Mouse (Mus musculus) forebrain, embryonic 12.5 days (tissue): ENCODE results near the gene Gnaq. TPM values are rescaled to one million over a fixed set of nuclear protein-coding genes. Genes with fewer than 3 reads are reported as not detected.
A peak's percentile ranks its signal among the peaks of the same experiment; 100 is the strongest.

Experiments used
- ATAC-seq: fragments of 200-750 bp; cut with Nextera tagmentation; 2 replicates; pipeline ENCODE4 v1.8.0; 2017; ENCODE audit warnings: moderate TSS enrichment; ENCODE audit not compliant: low FRiP score
- H3K27ac ChIP-seq: fragments of 300-500 bp; sonication (generic); 2 replicates; pipeline ENCODE4 v1.5.1; 2016; ENCODE audit warnings: mild to moderate bottlenecking
- H3K27me3 ChIP-seq: fragments of 300-500 bp; sonication (generic); 2 replicates; pipeline ENCODE4 v1.6.1; 2016; ENCODE audit warnings: mild to moderate bottlenecking
- H3K36me3 ChIP-seq: fragments of 300-500 bp; sonication (generic); replicated peaks from 2 replicates; pipeline ENCODE4 v1.6.1; 2016; ENCODE audit warnings: mild to moderate bottlenecking
- H3K4me1 ChIP-seq: fragments of 300-500 bp; sonication (generic); 2 replicates; pipeline ENCODE4 v1.6.1; 2016
- H3K4me2 ChIP-seq: fragments of 300-500 bp; sonication (generic); 2 replicates; pipeline ENCODE4 v1.6.1; 2016; ENCODE audit warnings: mild to moderate bottlenecking, moderate library complexity
- H3K4me3 ChIP-seq: fragments of 300-500 bp; sonication (generic); replicated peaks from 2 replicates; pipeline ENCODE4 v1.5.1; 2016; ENCODE audit warnings: mild to moderate bottlenecking
- H3K9ac ChIP-seq: fragments of 300-500 bp; sonication (generic); 2 replicates; pipeline ENCODE4 v1.6.1; 2016; ENCODE audit warnings: mild to moderate bottlenecking
- H3K9me3 ChIP-seq: fragments of 300-500 bp; sonication (generic); 2 replicates; pipeline ENCODE4 v1.6.1; 2016
- WGBS: fragments of 180-500 bp; shearing (Covaris S2); methylation state at CpG from one replicate; pipeline ENCODE4 v1.1.7; 2016; 5-methylcytosine and 5-hydroxymethylcytosine counted together
- polyA plus RNA-seq: library from polyadenylated mRNA; unstranded; fragments of >200 nt; fragmentation: Nextera tagmentation; extraction: Ambion mirVana; gene quantifications from 2 replicates; pipeline ENCODE4 v1.2.1, GENCODE M21; 2016

Gene Gnaq
- polyA plus RNA-seq, 1 experiment from 2014 or later, result 44.0 TPM

GRCm38 (mm10) chr19:16214946-16215345, 82.3 kb downstream of the Gnaq start:
- Histone ChIP-seq H3K36me3 (peaks cover 5% of the 10 kb centered on the region), H3K4me2 (no peak overlapping the region), H3K4me1 (peaks cover 8% of the 10 kb centered on the region; the same call in 1 of the 2 replicates), H3K27me3 (no peaks in the 10 kb centered on the region), H3K9me3 (no peaks in the 10 kb centered on the region), H3K27ac (peak overlapping the region; percentile 13; the same call in 1 of the 2 replicates), H3K9ac (no peak overlapping the region), H3K4me3 (no peak overlapping the region)
- ATAC-seq, result no peak
- WGBS, result 81% methylated on average over 6 of the region's 6 CpGs

- Histone ChIP-seq H3K4me3 (no peak overlapping the region), H3K9ac (no peak overlapping the region), H3K27me3 (no peaks in the 10 kb centered on the region), H3K4me1 (peaks cover 8% of the 10 kb centered on the region; the same call in 1 of the 2 replicates), H3K36me3 (peaks cover 8% of the 10 kb centered on the region), H3K27ac (peak overlapping the region; percentile 13; the same call in 1 of the 2 replicates), H3K4me2 (no peak overlapping the region), H3K9me3 (no peaks in the 10 kb centered on the region)
- peak; percentile 49; the same call in 1 of the 2 replicates for ATAC-seq
- WGBS, result 63% methylated on average over 2 of the region's 2 CpGs
Observed at GRCm38 (mm10) chr19:16215430-16216016, 82.9 kb downstream of the Gnaq start.

DNA sequence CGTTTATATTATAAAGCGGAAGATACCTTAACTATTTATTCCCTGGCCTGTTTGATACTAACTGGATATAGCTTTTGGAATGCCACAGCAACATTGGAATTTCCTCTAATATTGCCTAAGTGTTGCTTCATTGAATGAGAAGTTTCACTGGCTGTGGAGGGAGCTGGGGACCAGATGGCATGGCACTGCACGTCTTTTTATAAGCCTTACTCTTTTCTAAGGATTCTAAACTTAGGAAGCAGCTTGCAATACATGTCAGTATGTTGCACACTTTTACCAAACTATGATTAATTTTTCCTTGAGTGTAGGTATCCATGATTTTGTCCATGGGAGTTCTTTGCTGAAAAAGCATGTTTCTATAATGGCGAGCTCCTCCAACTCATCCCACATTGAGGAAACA, 87.3 kb downstream of the Gnaq start:
- Histone ChIP-seq H3K36me3 (peaks cover 15% of the 10 kb centered on the region), H3K27ac (no peak overlapping the region), H3K27me3 (no peaks in the 10 kb centered on the region), H3K9ac (no peak overlapping the region), H3K9me3 (no peaks in the 10 kb centered on the region), H3K4me2 (no peak overlapping the region), H3K4me3 (no peak overlapping the region), H3K4me1 (peaks cover 3% of the 10 kb centered on the region; the same call in 1 of the 2 replicates)
- WGBS, result 91% methylated on average over 4 of the region's 4 CpGs
- no peak for ATAC-seq

GRCm38 (mm10) chr19:16222526-16222925, 89.9 kb downstream of the Gnaq start:
- Histone ChIP-seq H3K36me3 (peaks cover 28% of the 10 kb centered on the region), H3K9me3 (no peaks in the 10 kb centered on the region), H3K4me3 (no peak overlapping the region), H3K4me1 (no peaks in the 10 kb centered on the region), H3K9ac (no peak overlapping the region), H3K27me3 (no peaks in the 10 kb centered on the region), H3K4me2 (no peak overlapping the region), H3K27ac (no peak overlapping the region)
- whole genome bisulfite sequencing, result 91% methylated on average over 3 of the region's 3 CpGs
- ATAC-seq, result no peak

GRCm38 (mm10) chr19:16223126-16223525, 90.5 kb downstream of the Gnaq start:
- no peak overlapping the region for H3K9ac ChIP-seq
- H3K27me3 ChIP-seq, result no peaks in the 10 kb centered on the region
- peaks cover 28% of the 10 kb centered on the region for H3K36me3 ChIP-seq
- H3K9me3 ChIP-seq, result no peaks in the 10 kb centered on the region
- no peak overlapping the region for H3K27ac ChIP-seq
- ATAC-seq, result no peak
- H3K4me1 ChIP-seq, result 0 out of 2 replicates have a peak, but pooled peaks cover 2% of the 10 kb centered on the region
- no peak overlapping the region for H3K4me2 ChIP-seq
- no peak overlapping the region for H3K4me3 ChIP-seq
- 92% methylated on average over 3 of the region's 3 CpGs for WGBS

- H3K4me1 ChIP-seq, result 0 out of 2 replicates have a peak, but pooled peaks cover 2% of the 10 kb centered on the region
- no peak overlapping the region for H3K4me2 ChIP-seq
- H3K9ac ChIP-seq, result no peak overlapping the region
- no peak overlapping the region for H3K27ac ChIP-seq
- no peak for ATAC-seq
- H3K4me3 ChIP-seq, result no peak overlapping the region
- H3K36me3 ChIP-seq, result peaks cover 24% of the 10 kb centered on the region
- no peaks in the 10 kb centered on the region for H3K27me3 ChIP-seq
- no peaks in the 10 kb centered on the region for H3K9me3 ChIP-seq
- 74% methylated on average over 2 of the region's 2 CpGs for WGBS
Observed at GRCm38 (mm10) chr19:16224831-16225230, 92.2 kb downstream of the Gnaq start.

DNA sequence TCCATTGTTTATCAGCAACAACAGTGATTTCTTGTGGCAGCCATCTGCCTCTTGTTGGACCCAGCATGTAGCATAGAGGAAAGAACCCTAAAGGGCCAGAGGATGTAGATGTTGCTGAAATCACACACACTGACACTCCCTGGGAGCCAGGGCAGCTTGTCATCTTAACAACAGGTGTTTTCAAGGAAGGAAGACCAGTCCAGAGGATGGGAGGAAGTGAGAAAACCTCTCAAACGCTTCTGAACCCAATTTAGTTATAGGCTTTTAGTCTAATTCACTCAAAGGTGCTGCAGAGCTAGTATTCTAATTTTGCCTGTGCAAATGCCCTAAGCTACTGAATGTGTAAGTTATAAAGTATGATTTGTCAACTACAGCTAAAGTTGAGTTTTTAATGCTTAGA, 99.0 kb downstream of the Gnaq start:
- Histone ChIP-seq H3K9ac (no peak overlapping the region), H3K4me1 (0 out of 2 replicates have a peak, but pooled peaks cover 6% of the 10 kb centered on the region), H3K27me3 (no peaks in the 10 kb centered on the region), H3K4me2 (no peak overlapping the region), H3K36me3 (0 out of 2 replicates have a peak, but pooled peaks cover 3% of the 10 kb centered on the region), H3K9me3 (no peaks in the 10 kb centered on the region), H3K4me3 (no peak overlapping the region), H3K27ac (no peak overlapping the region)
- no peak for ATAC-seq
- WGBS, result 85% methylated on average over 1 of the region's 1 CpGs

DNA sequence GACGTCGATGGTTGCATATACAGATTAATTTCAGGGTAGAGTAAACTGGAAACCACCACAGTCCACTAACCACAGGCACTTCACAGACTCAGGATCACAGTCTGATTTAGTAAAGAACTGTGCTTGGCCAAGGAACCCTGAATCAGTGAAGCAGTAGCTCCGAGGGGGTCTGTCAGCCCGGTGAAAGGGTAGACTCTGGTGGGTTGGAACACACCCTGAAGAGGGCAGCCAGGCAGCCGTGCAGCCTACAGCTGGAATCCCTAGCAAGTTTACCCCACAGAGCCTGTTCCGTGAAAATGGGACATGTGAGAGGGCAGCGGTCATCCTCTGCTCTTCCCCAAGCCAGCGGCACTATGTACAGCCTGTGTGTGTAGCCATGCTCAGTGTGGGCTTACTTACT, 103.0 kb downstream of the Gnaq start:
- Histone ChIP-seq H3K36me3 (no peaks in the 10 kb centered on the region), H3K9ac (no peak overlapping the region), H3K27ac (0 out of 2 replicates have a peak overlapping the region, but pooled peaks have one; percentile 42), H3K4me3 (no peak overlapping the region), H3K4me1 (peaks cover 36% of the 10 kb centered on the region), H3K27me3 (no peaks in the 10 kb centered on the region), H3K9me3 (no peaks in the 10 kb centered on the region), H3K4me2 (no peak overlapping the region)
- no peak for ATAC-seq
- 87% methylated on average over 8 of the region's 8 CpGs for WGBS

DNA sequence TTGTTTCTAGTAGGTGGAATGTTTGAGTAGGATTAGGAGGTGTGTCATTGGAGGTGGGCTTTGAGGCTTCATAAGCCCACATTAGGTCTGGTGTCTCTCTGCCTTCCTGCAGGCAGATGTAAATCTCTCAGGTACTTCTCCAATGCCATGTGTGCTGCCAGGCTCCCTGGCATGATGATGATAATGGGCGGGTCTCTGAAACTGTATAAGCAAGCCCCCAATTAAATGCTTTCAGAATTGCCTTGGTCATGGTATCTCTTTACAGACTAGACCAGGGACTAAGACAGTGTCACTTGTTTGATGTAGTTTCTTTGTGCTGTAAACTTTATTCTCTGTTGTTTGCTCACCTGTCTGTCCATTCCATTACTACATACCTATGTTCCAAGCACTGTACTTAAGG, 104.4 kb downstream of the Gnaq start:
- H3K4me3 ChIP-seq, result no peak overlapping the region
- no peaks in the 10 kb centered on the region for H3K9me3 ChIP-seq
- H3K27me3 ChIP-seq, result no peaks in the 10 kb centered on the region
- no peaks in the 10 kb centered on the region for H3K36me3 ChIP-seq
- peaks cover 46% of the 10 kb centered on the region for H3K4me1 ChIP-seq
- no peak overlapping the region for H3K4me2 ChIP-seq
- ATAC-seq, result no peak
- 86% methylated on average over 1 of the region's 1 CpGs for WGBS
- H3K27ac ChIP-seq, result no peak overlapping the region
- no peak overlapping the region for H3K9ac ChIP-seq

DNA sequence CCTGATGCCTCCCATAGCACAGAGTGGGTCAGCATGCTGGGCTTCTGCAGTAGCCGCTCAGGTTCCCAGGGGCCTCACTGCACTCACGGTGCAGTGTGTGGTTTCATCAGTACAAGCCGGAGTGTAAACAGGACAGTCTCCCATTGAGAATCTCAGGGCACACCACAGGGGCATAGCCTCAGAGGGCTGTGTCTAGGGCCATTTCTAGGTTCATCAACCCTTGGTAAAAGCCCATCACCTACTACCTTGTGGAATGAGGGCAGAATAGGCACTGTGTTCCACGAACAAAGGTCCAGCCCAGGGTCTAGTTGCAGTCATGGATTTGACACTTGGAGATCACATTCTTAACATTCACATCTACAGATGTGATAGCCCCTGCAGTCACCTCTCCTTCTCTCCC, 105.4 kb downstream of the Gnaq start:
- H3K27ac ChIP-seq, result peak overlapping the region; percentile 31; the same call in 1 of the 2 replicates
- ATAC-seq, result no peak

GRCm38 (mm10) chr19:16238512-16238911, 105.9 kb downstream of the Gnaq start:
- H3K9ac ChIP-seq, result no peak overlapping the region
- no peak overlapping the region for H3K4me3 ChIP-seq
- H3K27ac ChIP-seq, result peak overlapping the region; percentile 31; the same call in 1 of the 2 replicates
- H3K36me3 ChIP-seq, result no peaks in the 10 kb centered on the region
- WGBS, result 52% methylated on average over 2 of the region's 2 CpGs
- peaks cover 51% of the 10 kb centered on the region for H3K4me1 ChIP-seq
- no peaks in the 10 kb centered on the region for H3K27me3 ChIP-seq
- H3K4me2 ChIP-seq, result no peak overlapping the region
- H3K9me3 ChIP-seq, result no peaks in the 10 kb centered on the region
- no peak for ATAC-seq

More for the DNA sequence above, 105.4 kb downstream of the Gnaq start:
- H3K9me3 ChIP-seq, result no peaks in the 10 kb centered on the region
- no peaks in the 10 kb centered on the region for H3K36me3 ChIP-seq
- peaks cover 49% of the 10 kb centered on the region for H3K4me1 ChIP-seq
- H3K9ac ChIP-seq, result no peak overlapping the region
- no peak overlapping the region for H3K4me3 ChIP-seq
- H3K27me3 ChIP-seq, result no peaks in the 10 kb centered on the region
- no peak overlapping the region for H3K4me2 ChIP-seq
- 81% methylated on average over 4 of the region's 4 CpGs for WGBS

DNA sequence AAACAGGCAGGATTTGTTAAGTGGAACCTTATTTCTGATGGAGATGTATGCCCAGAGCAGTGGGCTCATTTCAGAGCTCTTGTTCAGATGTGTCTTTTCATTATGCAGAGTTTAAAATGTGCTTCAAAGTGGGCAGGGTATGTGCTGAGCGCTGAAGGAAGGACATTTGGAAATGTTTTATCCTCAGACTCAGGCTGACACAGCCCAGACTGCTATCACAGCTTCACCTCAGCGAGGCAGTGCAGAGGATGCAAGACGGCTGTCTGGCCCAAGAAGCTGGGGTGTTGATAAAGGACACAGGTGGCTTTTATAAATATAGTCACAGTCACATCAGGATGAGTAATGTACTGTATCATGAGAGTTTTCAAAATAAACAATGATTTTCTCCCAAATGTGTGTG, 110.1 kb downstream of the Gnaq start:
- no peak overlapping the region for H3K4me3 ChIP-seq
- H3K9me3 ChIP-seq, result no peaks in the 10 kb centered on the region
- H3K27ac ChIP-seq, result no peak overlapping the region
- WGBS, result 73% methylated on average over 3 of the region's 3 CpGs
- H3K4me1 ChIP-seq, result peaks cover 48% of the 10 kb centered on the region
- H3K4me2 ChIP-seq, result no peak overlapping the region
- H3K27me3 ChIP-seq, result no peaks in the 10 kb centered on the region
- H3K36me3 ChIP-seq, result no peaks in the 10 kb centered on the region
- no peak overlapping the region for H3K9ac ChIP-seq
- ATAC-seq, result no peak

DNA sequence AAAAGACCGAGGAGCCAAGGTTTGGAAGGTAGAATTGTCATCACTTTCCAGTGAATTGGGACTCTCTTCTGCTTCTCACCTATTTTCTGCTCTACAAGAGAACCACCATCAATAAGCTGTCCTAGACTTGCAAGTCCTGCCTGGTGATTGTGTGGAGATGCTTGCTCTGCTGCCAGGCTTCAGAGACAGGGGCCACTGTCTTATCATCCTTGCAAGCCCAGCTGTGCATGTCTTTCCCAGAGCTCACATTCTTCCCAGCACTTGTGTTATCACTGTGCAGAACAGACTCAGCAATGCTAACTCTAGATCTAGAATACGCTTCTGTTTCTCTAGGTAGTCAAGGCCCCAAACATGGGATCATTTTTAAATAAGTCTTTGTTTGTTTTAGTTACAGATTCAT, 116.4 kb downstream of the Gnaq start:
- Histone ChIP-seq H3K36me3 (no peaks in the 10 kb centered on the region), H3K4me2 (no peak overlapping the region), H3K27me3 (no peaks in the 10 kb centered on the region), H3K9ac (no peak overlapping the region), H3K9me3 (no peaks in the 10 kb centered on the region), H3K4me3 (no peak overlapping the region), H3K27ac (no peak overlapping the region), H3K4me1 (peaks cover 24% of the 10 kb centered on the region)
- 97% methylated on average over 2 of the region's 2 CpGs for WGBS
- no peak for ATAC-seq
